1 mouse cellular context compared by ENCODE assay signal in genomic region chr3:96564633-96565032, GRCm38 (mm10).
TF ChIP-seq lines count a peak whose summit lies in the region.

No protein-coding gene starts in this region.

TF ChIP-seq in MEL, 35 proteins besides CTCF, POLR2A, EP300 and RAD21:
- TF ChIP-seq SMC3 (IDR thresholded peaks at IDR 0.05; ENCODE audit: low read depth, low read length) (no peak), ZKSCAN1 (IDR thresholded peaks at IDR 0.05; ENCODE audit: low read depth, low read length) (no peak), ELF1 (IDR thresholded peaks at IDR 0.05; ENCODE audit: low read depth, low read length) (no peak), SIN3A (IDR thresholded peaks at IDR 0.05; ENCODE audit: low read length) (no peak), NRF1 (IDR thresholded peaks at IDR 0.05; ENCODE audit: insufficient read depth, low read depth, low read length, poor library complexity, severe bottlenecking) (no peak), BHLHE40 (IDR thresholded peaks at IDR 0.05; ENCODE audit: borderline replicate concordance, low read depth, low read length) (no peak), CHD1 (IDR thresholded peaks at IDR 0.05; ENCODE audit: low read depth, low read length) (no peak), MAX (IDR thresholded peaks at IDR 0.05; ENCODE audit: low read length) (no peak), TAL1 (IDR thresholded peaks at IDR 0.05; ENCODE audit: low read length) (peak; percentile 83), MAZ (IDR thresholded peaks at IDR 0.05; ENCODE audit: low read depth, low read length) (no peak), MEF2A (IDR thresholded peaks at IDR 0.05; ENCODE audit: extremely low read depth, insufficient replicate concordance, low read depth, low read length, poor library complexity, severe bottlenecking) (no peak), ZNF384 (IDR thresholded peaks at IDR 0.05; ENCODE audit: low read depth, low read length) (no peak), ZC3H11A (IDR thresholded peaks at IDR 0.05; ENCODE audit: low read depth, low read length) (no peak), POLR2AphosphoS5 (IDR thresholded peaks at IDR 0.05; ENCODE audit: borderline replicate concordance, low read depth, low read length) (peak; percentile 81; the same call in 1 of the 2 replicates)
